Mouse (Mus musculus): Measurements from ENCODE around the gene Klhdc4.
A peak's percentile ranks its signal among the peaks of the same experiment; 100 is the strongest.

Klhdc4 gene

GRCm38 (mm10) chr8:121849303-121849702 is 19.9 kb upstream of the Klhdc4 start:
- no peak for DNase-seq

GRCm38 (mm10) chr8:121848495-121848894 is 19.1 kb upstream of the Klhdc4 start:
- DNase-seq: no peak

GRCm38 (mm10) chr8:121847987-121848386 is 18.6 kb upstream of the Klhdc4 start:
- DNase-seq: no peak

- no peak for DNase-seq
Measured at GRCm38 (mm10) chr8:121847261-121847822, 18.0 kb upstream of the Klhdc4 start.

- DNase-seq: no peak
Measured at GRCm38 (mm10) chr8:121846815-121847214, 17.4 kb upstream of the Klhdc4 start.

- no peak for DNase-seq
Measured at GRCm38 (mm10) chr8:121844765-121845164, 15.4 kb upstream of the Klhdc4 start.

GRCm38 (mm10) chr8:121843184-121843733 is 13.9 kb upstream of the Klhdc4 start:
- no peak for DNase-seq

GRCm38 (mm10) chr8:121842064-121842955 is 12.9 kb upstream of the Klhdc4 start:
- DNase-seq: no peak

GRCm38 (mm10) chr8:121841242-121841641 is 11.9 kb upstream of the Klhdc4 start:
- DNase-seq: peak; percentile 69

GRCm38 (mm10) chr8:121832503-121832902 is 3.1 kb upstream of the Klhdc4 start:
- peak; percentile 77 for DNase-seq

GRCm38 (mm10) chr8:121832061-121832460 is 2.7 kb upstream of the Klhdc4 start:
- DNase-seq: no peak

- DNase-seq: peak; percentile 29
Measured at GRCm38 (mm10) chr8:121829777-121830362, 501 bp upstream of the Klhdc4 start.

GRCm38 (mm10) chr8:121828376-121829023 is 869 bp downstream of the Klhdc4 start:
- no peak for DNase-seq

- DNase-seq: no peak
Measured at GRCm38 (mm10) chr8:121827726-121828125, 1.6 kb downstream of the Klhdc4 start.

- no peak for DNase-seq
Measured at GRCm38 (mm10) chr8:121821770-121822169, 7.6 kb downstream of the Klhdc4 start.

GRCm38 (mm10) chr8:121821320-121821719 is 8.0 kb downstream of the Klhdc4 start:
- DNase-seq: no peak

- DNase-seq: no peak
Measured at GRCm38 (mm10) chr8:121820840-121821239, 8.5 kb downstream of the Klhdc4 start.

- DNase-seq: no peak
Measured at GRCm38 (mm10) chr8:121818226-121818625, 11.1 kb downstream of the Klhdc4 start.

- DNase-seq: no peak
Measured at GRCm38 (mm10) chr8:121811931-121812570, 17.3 kb downstream of the Klhdc4 start.

- no peak for DNase-seq
Measured at GRCm38 (mm10) chr8:121811502-121811901, 17.9 kb downstream of the Klhdc4 start.

- peak; percentile 84 for DNase-seq
Measured at GRCm38 (mm10) chr8:121809524-121810155, 19.7 kb downstream of the Klhdc4 start.

- no peak for DNase-seq
Measured at GRCm38 (mm10) chr8:121808032-121808431, 21.3 kb downstream of the Klhdc4 start.

Measured in right cerebral cortex, adult 18-20 months (tissue).